Comparison of ENCODE assay signal across 19 mouse cellular contexts in genomic region chr6:127976695-127977094, GRCm38 (mm10).
DNase-seq lines count a peak whose midpoint lies in the region; ATAC-seq and TF ChIP-seq lines count a peak whose summit lies in the region.
"Had no signal": no experiment of that assay in that cellular context is flagged by ENCODE, and none has a peak within 500 bp of the region (broad histone marks: within the 10 kb centered on the region; RNA-seq: fewer than 3 reads in every experiment).

No protein-coding gene starts in this region.

- no peaks in the 10 kb centered on the region for H3K27me3 ChIP-seq in cerebellum, adult 2 months (ENCODE audit: control insufficient read depth, insufficient read depth, low read length)
- H3K27me3 ChIP-seq in heart, embryonic 10.5 days (ENCODE audit: insufficient read depth, poor library complexity, severe bottlenecking), result no peaks in the 10 kb centered on the region
- no peaks in the 10 kb centered on the region for H3K27me3 ChIP-seq in heart, embryonic 15.5 days
- H3K27me3 ChIP-seq: embryonic facial prominence, embryonic 13.5 days; intestine, embryonic 15.5 days; Patski had no signal

- no peaks in the 10 kb centered on the region for H3K9me3 ChIP-seq in heart, embryonic 10.5 days
- no peaks in the 10 kb centered on the region for H3K9me3 ChIP-seq in heart, embryonic 15.5 days (replicated peaks)
- H3K9me3 ChIP-seq: embryonic facial prominence, embryonic 13.5 days; forebrain, embryonic 12.5 days; hindbrain, embryonic 10.5 days; intestine, embryonic 15.5 days had no signal

- no peak for ATAC-seq in cerebellum, adult (ENCODE audit: insufficient number of reproducible peaks, low FRiP score, low TSS enrichment)
- no peak for ATAC-seq in heart, embryonic 15.5 days (replicated peaks; ENCODE audit: insufficient number of reproducible peaks, insufficient read depth, low FRiP score, low read depth)
- ATAC-seq: activated CD4-positive, CD25-positive, alpha-beta regulatory T cell, adult 4 months; forebrain, embryonic 16.5 days; intestine, embryonic 15.5 days; Patski had no signal

- H3K4me1 ChIP-seq in cerebellum, adult 2 months (ENCODE audit: control insufficient read depth, insufficient read depth, low read length), result peaks cover 92% of the 10 kb centered on the region
- peaks cover 84% of the 10 kb centered on the region for H3K4me1 ChIP-seq in heart, embryonic 10.5 days
- peaks cover 69% of the 10 kb centered on the region for H3K4me1 ChIP-seq in heart, embryonic 15.5 days (replicated peaks)

- DNase-seq in cerebellum, adult 2 months, result peak; percentile 59 to 63
- no peak for DNase-seq in heart, embryonic 10.5 days (ENCODE audit: low spot score)
- no peak for DNase-seq in heart, postnatal 4 days
- DNase-seq in heart, postnatal 14 days, result no peak
- DNase-seq in left cerebral cortex, postnatal 25 days (ENCODE audit: low spot score in 2 of 2), result no peak
- DNase-seq: adrenal gland, postnatal 14 days; gastrocnemius, postnatal 10 days; kidney, adult 18-20 months; kidney, postnatal 10 days had no signal

- no peak overlapping the region for H3K4me3 ChIP-seq in cerebellum, adult 2 months (replicated peaks; ENCODE audit: insufficient read depth, low read depth, low read length)
- H3K4me3 ChIP-seq in heart, embryonic 10.5 days, result no peak overlapping the region
- no peak overlapping the region for H3K4me3 ChIP-seq in heart, embryonic 15.5 days
- H3K4me3 ChIP-seq: embryonic facial prominence, embryonic 13.5 days; forebrain, embryonic 12.5 days; hindbrain, embryonic 10.5 days; intestine, embryonic 15.5 days had no signal

- 11% methylated on average over 6 of the region's 6 CpGs for WGBS in cerebellum, adult 2 months
- WGBS in heart, embryonic 10.5 days, result 74% methylated on average over 6 of the region's 6 CpGs
- 42% methylated on average over 6 of the region's 6 CpGs for WGBS in heart, embryonic 15.5 days

- no peak for TF ChIP-seq POLR2A in cerebellum, adult 2 months (IDR thresholded peaks at IDR 0.05; ENCODE audit: borderline replicate concordance, insufficient read depth, low read length)

- no peak overlapping the region for H3K9ac ChIP-seq in heart, embryonic 15.5 days
- H3K9ac ChIP-seq: embryonic facial prominence, embryonic 13.5 days; forebrain, embryonic 12.5 days; hindbrain, embryonic 14.5 days; intestine, embryonic 15.5 days had no signal

- TF ChIP-seq CTCF in cerebellum, adult 2 months (IDR thresholded peaks at IDR 0.05; ENCODE audit: borderline replicate concordance, insufficient read depth, low read depth, low read length), result no peak

- intact Hi-C loops in heart, postnatal 14 days (cut with DNase I), result no loop called here
- intact Hi-C loops in left cerebral cortex, postnatal 25 days (cut with DNase I), result no loop called here

- no peak overlapping the region for H3K4me2 ChIP-seq in heart, embryonic 15.5 days
- H3K4me2 ChIP-seq: embryonic facial prominence, embryonic 13.5 days; forebrain, embryonic 12.5 days; hindbrain, embryonic 14.5 days; intestine, embryonic 15.5 days had no signal

- H3K36me3 ChIP-seq in heart, embryonic 10.5 days, result 0 out of 2 replicates have a peak, but pooled peaks cover 5% of the 10 kb centered on the region
- no peaks in the 10 kb centered on the region for H3K36me3 ChIP-seq in heart, embryonic 15.5 days
- H3K36me3 ChIP-seq: hindbrain, embryonic 10.5 days; intestine, embryonic 15.5 days had no signal

- peak overlapping the region; percentile 82 for H3K27ac ChIP-seq in cerebellum, adult 2 months (ENCODE audit: insufficient read depth, low read length)
- H3K27ac ChIP-seq in heart, embryonic 10.5 days, result peak overlapping the region; percentile 76; the same call in 1 of the 2 replicates
- H3K27ac ChIP-seq in heart, embryonic 15.5 days, result peak overlapping the region; percentile 60
- H3K27ac ChIP-seq: embryonic facial prominence, embryonic 13.5 days; forebrain, embryonic 12.5 days; hindbrain, embryonic 10.5 days; hindbrain, embryonic 14.5 days; intestine, embryonic 15.5 days had no signal

Comparison
In these comparisons a context has a peak if more than half of its experiments do, and no peak if none do; other contexts are left out.
1. DNase-seq: peak in cerebellum, adult 2 months (2 of 2); none in heart, embryonic 10.5 days (single experiment), heart, postnatal 4 days (single experiment), heart, postnatal 14 days (0 of 2) and left cerebral cortex, postnatal 25 days (0 of 2).
2. Peak in every context shown above with its lines, with median percentiles within 50 percentile points of each other: H3K27ac ChIP-seq.